Mouse (Mus musculus) kidney, adult 2 months (tissue): ENCODE data around the gene Il34. TPM values are rescaled to one million over a fixed set of nuclear protein-coding genes. Genes with fewer than 3 reads are reported as not detected.

ENCODE experiments used
- DNase-seq: peaks from one replicate; pipeline ENCODE4 v3.0.0; 2021
- H3K27ac ChIP-seq: fragments of 200-500 bp; 2 replicates; pipeline ENCODE4 v1.5.1; 2012; ENCODE audit warnings: low read depth, low read length, control low read depth, inconsistent platforms; ENCODE audit not compliant: insufficient read depth
- H3K27me3 ChIP-seq: fragments of 200-500 bp; replicated peaks from 2 replicates; pipeline ENCODE4 v1.6.1; 2012; ENCODE audit warnings: mild to moderate bottlenecking, moderate library complexity, low read length, inconsistent platforms; ENCODE audit not compliant: control insufficient read depth, insufficient read depth
- H3K36me3 ChIP-seq: fragments of 200-500 bp; 2 replicates; pipeline ENCODE4 v1.6.1; 2012; ENCODE audit warnings: mild to moderate bottlenecking, moderate library complexity, low read length, inconsistent platforms; ENCODE audit not compliant: control insufficient read depth, insufficient read depth
- H3K4me1 ChIP-seq: fragments of 200-500 bp; 2 replicates; pipeline ENCODE4 v1.6.1; 2011; ENCODE audit warnings: low read length; ENCODE audit not compliant: control insufficient read depth, insufficient read depth
- H3K4me3 ChIP-seq: fragments of 200-500 bp; 2 replicates; pipeline ENCODE4 v1.5.1; 2011; ENCODE audit warnings: mild to moderate bottlenecking, low read depth, low read length, control low read depth; ENCODE audit not compliant: insufficient read depth
- CTCF ChIP-seq: fragments of 200-500 bp; conservative IDR thresholded peaks from 2 replicates; pipeline ENCODE4 v1.5.1; 2011; ENCODE audit warnings: low read depth, mild to moderate bottlenecking, control low read depth, low read length, moderate library complexity, mixed read lengths; ENCODE audit not compliant: insufficient read depth, insufficient read length
- POLR2A ChIP-seq: fragments of 200-500 bp; IDR thresholded peaks from one replicate; pipeline ENCODE4 v1.6.1; 2011; ENCODE audit warnings: low read depth, low read length, control low read depth
- WGBS: fragments of 180-500 bp; shearing (Covaris S2); methylation state at CpG from one replicate; pipeline ENCODE4 v1.1.7; 2018; 5-methylcytosine and 5-hydroxymethylcytosine counted together
- polyA plus RNA-seq: library from polyadenylated mRNA; depleted of rRNA; stranded (reverse); fragments of >200 nt; gene quantifications from 2 replicates; pipeline ENCODE4 v1.2.3, GENCODE M21; 2012

The Il34 gene
- polyA plus RNA-seq, 1 experiment, result 21.8 TPM

- TF ChIP-seq CTCF (no peak), POLR2A (no peak)
- Histone ChIP-seq H3K36me3 (no peaks in the 10 kb centered on the region), H3K27ac (no peak overlapping the region), H3K27me3 (no peaks in the 10 kb centered on the region), H3K4me1 (no peaks in the 10 kb centered on the region), H3K4me3 (no peak overlapping the region)
- no peak for DNase-seq
- 92% methylated on average over 35 of the region's 35 CpGs for WGBS
Observed at GRCm38 (mm10) chr8:110738591-110739195, 67.0 kb downstream of the Il34 start.

- WGBS, result 78% methylated on average over 8 of the region's 8 CpGs
- H3K4me1 ChIP-seq, result no peaks in the 10 kb centered on the region
- DNase-seq, result no peak
- no peak for TF ChIP-seq CTCF
- TF ChIP-seq POLR2A, result no peak
- H3K36me3 ChIP-seq, result no peaks in the 10 kb centered on the region
- H3K27me3 ChIP-seq, result no peaks in the 10 kb centered on the region
- no peak overlapping the region for H3K27ac ChIP-seq
- H3K4me3 ChIP-seq, result no peak overlapping the region
Observed at GRCm38 (mm10) chr8:110733036-110733435, 72.7 kb downstream of the Il34 start.

- no peak for TF ChIP-seq CTCF
- no peak for TF ChIP-seq POLR2A
- no peaks in the 10 kb centered on the region for H3K36me3 ChIP-seq
- H3K27me3 ChIP-seq, result no peaks in the 10 kb centered on the region
- 93% methylated on average over 8 of the region's 8 CpGs for WGBS
- no peaks in the 10 kb centered on the region for H3K4me1 ChIP-seq
- no peak overlapping the region for H3K27ac ChIP-seq
- H3K4me3 ChIP-seq, result no peak overlapping the region
- DNase-seq, result no peak
Observed at GRCm38 (mm10) chr8:110731346-110731859, 74.3 kb downstream of the Il34 start.

GRCm38 (mm10) chr8:110726893-110727292, 78.8 kb downstream of the Il34 start:
- TF ChIP-seq POLR2A, result no peak
- TF ChIP-seq CTCF, result peak; percentile 52
- Histone ChIP-seq H3K27me3 (no peaks in the 10 kb centered on the region), H3K4me1 (no peaks in the 10 kb centered on the region), H3K36me3 (no peaks in the 10 kb centered on the region), H3K27ac (no peak overlapping the region), H3K4me3 (no peak overlapping the region)
- WGBS, result 21% methylated on average over 18 of the region's 18 CpGs
- peak; percentile 38 for DNase-seq

GRCm38 (mm10) chr8:110725084-110725838, 80.5 kb downstream of the Il34 start:
- no peak overlapping the region for H3K27ac ChIP-seq
- WGBS, result 68% methylated on average over 7 of the region's 7 CpGs
- H3K4me3 ChIP-seq, result no peak overlapping the region
- no peaks in the 10 kb centered on the region for H3K27me3 ChIP-seq
- no peaks in the 10 kb centered on the region for H3K4me1 ChIP-seq
- no peaks in the 10 kb centered on the region for H3K36me3 ChIP-seq
- TF ChIP-seq CTCF (no peak), POLR2A (no peak)
- peak; percentile 17 for DNase-seq

- no peak overlapping the region for H3K27ac ChIP-seq
- 78% methylated on average over 3 of the region's 3 CpGs for WGBS
- no peak overlapping the region for H3K4me3 ChIP-seq
- no peaks in the 10 kb centered on the region for H3K36me3 ChIP-seq
- TF ChIP-seq CTCF (no peak), POLR2A (no peak)
- H3K4me1 ChIP-seq, result no peaks in the 10 kb centered on the region
- H3K27me3 ChIP-seq, result no peaks in the 10 kb centered on the region
- no peak for DNase-seq
Observed at GRCm38 (mm10) chr8:110724493-110724892, 81.2 kb downstream of the Il34 start.

GRCm38 (mm10) chr8:110722414-110723011, 83.2 kb downstream of the Il34 start:
- Histone ChIP-seq H3K4me3 (peak overlapping the region; percentile 57), H3K27me3 (no peaks in the 10 kb centered on the region), H3K27ac (no peak overlapping the region), H3K4me1 (no peaks in the 10 kb centered on the region), H3K36me3 (no peaks in the 10 kb centered on the region)
- DNase-seq, result no peak
- TF ChIP-seq CTCF, result no peak
- no peak for TF ChIP-seq POLR2A
- 51% methylated on average over 11 of the region's 11 CpGs for WGBS
